Mouse (Mus musculus): ENCODE results near the gene Nrxn2. TPM values are rescaled to one million over a fixed set of nuclear protein-coding genes. Genes with fewer than 3 reads are reported as not detected.

The Nrxn2 gene
- polyA plus RNA-seq, 1 experiment from 2014 or later = 0.66 TPM

DNA sequence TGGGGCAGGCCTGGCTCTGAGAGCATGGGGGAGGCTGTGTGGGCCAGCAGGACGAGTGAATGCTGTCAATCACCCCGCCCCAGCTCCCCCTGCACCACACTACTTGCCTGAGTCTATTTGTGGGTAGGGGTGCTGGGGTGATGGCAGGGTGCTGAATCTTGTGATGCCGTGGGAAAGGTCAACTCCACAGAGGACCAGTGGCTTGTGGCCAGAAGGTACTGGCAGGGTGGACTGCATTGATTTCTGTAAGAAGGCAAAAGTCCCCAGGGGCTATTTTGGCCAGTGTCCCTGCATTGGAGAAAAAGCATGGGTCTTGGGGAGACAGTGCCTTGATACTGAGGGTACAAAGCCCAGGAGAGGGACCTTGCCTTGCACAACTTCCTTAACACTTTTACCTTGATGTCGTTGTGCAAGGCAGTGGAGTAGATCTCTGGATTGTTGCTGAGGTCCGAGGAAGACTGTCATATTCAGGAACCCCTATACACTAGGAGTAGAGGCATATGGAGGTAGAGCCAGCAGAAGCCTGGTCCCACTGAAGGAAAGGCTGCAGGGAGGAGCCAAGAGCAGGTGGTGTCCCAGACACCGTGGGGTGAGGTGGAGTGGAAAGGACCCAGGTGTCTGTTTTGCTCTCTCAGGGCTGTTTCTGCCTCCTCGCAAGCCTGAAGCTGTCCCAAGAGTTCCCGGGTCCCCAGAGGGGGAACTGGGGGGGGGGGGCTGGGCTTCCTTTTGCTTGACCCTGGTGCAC is 5.8 kb downstream of the Nrxn2 start:
- Histone ChIP-seq H3K9me3 (ENCODE audit: control insufficient read depth, low read length) (no peaks in the 10 kb centered on the region), H3K4me3 (ENCODE audit: control insufficient read depth in 1 of 2, insufficient read depth in 1 of 2, low read depth in 1 of 2, low read length in 2 of 2) (no peak overlapping the region), H3K27me3 (ENCODE audit: control insufficient read depth, insufficient read depth, low read length) (peaks cover 100% of the 10 kb centered on the region), H3K27ac (replicated peaks in 1 of 2; ENCODE audit: control insufficient read depth in 1 of 2, insufficient read depth in 1 of 2, low read depth in 2 of 2, low read length in 2 of 2) (no peak overlapping the region), H3K36me3 (ENCODE audit: control insufficient read depth, insufficient read depth, low read length) (no peaks in the 10 kb centered on the region), H3K4me1 (ENCODE audit: control insufficient read depth in 2 of 2, insufficient read depth in 2 of 2, low read length in 2 of 2) (peaks cover 0 to 15% of the 10 kb centered on the region in 2 experiments; a peak in 3 of 4 replicates), H3K9ac (ENCODE audit: low read length) (no peak overlapping the region), H3K4me2 (ENCODE audit: low read length) (no peak overlapping the region)
- WGBS = 53% methylated on average over 8 of the region's 8 CpGs
- ATAC-seq (ENCODE audit: insufficient number of reproducible peaks, insufficient read depth, low FRiP score, low read depth) = no peak

- Histone ChIP-seq H3K9me3 (ENCODE audit: control insufficient read depth, low read length) (no peaks in the 10 kb centered on the region), H3K36me3 (ENCODE audit: control insufficient read depth, insufficient read depth, low read length) (no peaks in the 10 kb centered on the region), H3K9ac (ENCODE audit: low read length) (no peak overlapping the region), H3K4me3 (ENCODE audit: control insufficient read depth in 1 of 2, insufficient read depth in 1 of 2, low read depth in 1 of 2, low read length in 2 of 2) (no peak overlapping the region), H3K27ac (replicated peaks in 1 of 2; ENCODE audit: control insufficient read depth in 1 of 2, insufficient read depth in 1 of 2, low read depth in 2 of 2, low read length in 2 of 2) (no peak overlapping the region), H3K4me2 (ENCODE audit: low read length) (no peak overlapping the region), H3K4me1 (ENCODE audit: control insufficient read depth in 2 of 2, insufficient read depth in 2 of 2, low read length in 2 of 2) (peaks cover 0 to 15% of the 10 kb centered on the region in 2 experiments; a peak in 3 of 4 replicates), H3K27me3 (ENCODE audit: control insufficient read depth, insufficient read depth, low read length) (peaks cover 100% of the 10 kb centered on the region)
- no peak for ATAC-seq (ENCODE audit: insufficient number of reproducible peaks, insufficient read depth, low FRiP score, low read depth)
- WGBS = 47% methylated on average over 5 of the region's 5 CpGs
These were observed 7.1 kb downstream of the Nrxn2 start for GRCm38 (mm10) chr19:6425595-6425994.

- no peak overlapping the region for H3K27ac ChIP-seq (replicated peaks in 1 of 2; ENCODE audit: control insufficient read depth in 1 of 2, insufficient read depth in 1 of 2, low read depth in 2 of 2, low read length in 2 of 2)
- no peaks in the 10 kb centered on the region for H3K9me3 ChIP-seq (ENCODE audit: control insufficient read depth, low read length)
- no peak overlapping the region for H3K9ac ChIP-seq (ENCODE audit: low read length)
- H3K4me1 ChIP-seq (ENCODE audit: control insufficient read depth in 2 of 2, insufficient read depth in 2 of 2, low read length in 2 of 2) = peaks cover 0 to 15% of the 10 kb centered on the region in 2 experiments; a peak in 3 of 4 replicates
- H3K4me2 ChIP-seq (ENCODE audit: low read length) = no peak overlapping the region
- no peaks in the 10 kb centered on the region for H3K36me3 ChIP-seq (ENCODE audit: control insufficient read depth, insufficient read depth, low read length)
- ATAC-seq (ENCODE audit: insufficient number of reproducible peaks, insufficient read depth, low FRiP score, low read depth) = no peak
- WGBS = 23% methylated on average over 13 of the region's 13 CpGs
- peaks cover 96% of the 10 kb centered on the region for H3K27me3 ChIP-seq (ENCODE audit: control insufficient read depth, insufficient read depth, low read length)
- no peak overlapping the region for H3K4me3 ChIP-seq (ENCODE audit: control insufficient read depth in 1 of 2, insufficient read depth in 1 of 2, low read depth in 1 of 2, low read length in 2 of 2)
These were observed 8.4 kb downstream of the Nrxn2 start for GRCm38 (mm10) chr19:6426703-6427500.

- Histone ChIP-seq H3K27me3 (ENCODE audit: control insufficient read depth, insufficient read depth, low read length) (peaks cover 87% of the 10 kb centered on the region), H3K27ac (replicated peaks in 1 of 2; ENCODE audit: control insufficient read depth in 1 of 2, insufficient read depth in 1 of 2, low read depth in 2 of 2, low read length in 2 of 2) (no peak overlapping the region), H3K4me3 (ENCODE audit: control insufficient read depth in 1 of 2, insufficient read depth in 1 of 2, low read depth in 1 of 2, low read length in 2 of 2) (peak overlapping the region; percentile 9 to 21; a peak in 3 of 4 replicates), H3K9ac (ENCODE audit: low read length) (no peak overlapping the region), H3K4me1 (ENCODE audit: control insufficient read depth in 2 of 2, insufficient read depth in 2 of 2, low read length in 2 of 2) (peaks cover 0 to 15% of the 10 kb centered on the region in 2 experiments; a peak in 3 of 4 replicates), H3K4me2 (ENCODE audit: low read length) (peak overlapping the region; percentile 55), H3K36me3 (ENCODE audit: control insufficient read depth, insufficient read depth, low read length) (no peaks in the 10 kb centered on the region), H3K9me3 (ENCODE audit: control insufficient read depth, low read length) (no peaks in the 10 kb centered on the region)
- no peak for ATAC-seq (ENCODE audit: insufficient number of reproducible peaks, insufficient read depth, low FRiP score, low read depth)
- 1% methylated on average over 88 of the region's 94 CpGs for whole genome bisulfite sequencing
These were observed 9.3 kb downstream of the Nrxn2 start for GRCm38 (mm10) chr19:6427653-6428434.

GRCm38 (mm10) chr19:6428501-6429200 is 10.1 kb downstream of the Nrxn2 start:
- Histone ChIP-seq H3K4me1 (ENCODE audit: control insufficient read depth in 2 of 2, insufficient read depth in 2 of 2, low read length in 2 of 2) (peaks cover 0 to 15% of the 10 kb centered on the region in 2 experiments; a peak in 3 of 4 replicates), H3K9ac (ENCODE audit: low read length) (no peak overlapping the region), H3K27me3 (ENCODE audit: control insufficient read depth, insufficient read depth, low read length) (peaks cover 79% of the 10 kb centered on the region), H3K36me3 (ENCODE audit: control insufficient read depth, insufficient read depth, low read length) (no peaks in the 10 kb centered on the region), H3K4me2 (ENCODE audit: low read length) (peak overlapping the region; percentile 55), H3K27ac (replicated peaks in 1 of 2; ENCODE audit: control insufficient read depth in 1 of 2, insufficient read depth in 1 of 2, low read depth in 2 of 2, low read length in 2 of 2) (no peak overlapping the region), H3K4me3 (ENCODE audit: control insufficient read depth in 1 of 2, insufficient read depth in 1 of 2, low read depth in 1 of 2, low read length in 2 of 2) (peak overlapping the region; percentile 9 to 21; a peak in 3 of 4 replicates), H3K9me3 (ENCODE audit: control insufficient read depth, low read length) (no peaks in the 10 kb centered on the region)
- under 1% methylated on average over 60 of the region's 60 CpGs for WGBS
- ATAC-seq (ENCODE audit: insufficient number of reproducible peaks, insufficient read depth, low FRiP score, low read depth) = no peak

DNA sequence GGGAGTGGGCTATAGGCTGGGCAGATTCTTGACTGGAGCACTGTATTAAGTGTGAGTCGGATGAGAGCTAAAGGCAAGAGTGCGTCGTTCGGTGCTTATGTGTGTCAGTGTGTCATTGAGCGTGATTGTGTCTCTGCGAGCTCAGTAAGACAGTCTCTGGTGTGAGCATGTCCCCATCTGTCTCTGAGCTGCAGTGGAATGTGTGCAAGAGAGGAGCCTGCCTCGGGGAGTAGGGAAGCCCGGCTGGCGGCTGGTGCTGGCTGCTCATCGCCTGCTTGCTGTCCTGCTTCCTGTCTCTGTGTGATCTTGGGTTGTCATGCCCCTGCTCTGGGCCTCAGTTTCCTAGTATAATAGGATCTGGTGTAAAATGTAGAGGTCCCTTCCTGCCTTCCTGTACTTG is 24.5 kb downstream of the Nrxn2 start:
- Histone ChIP-seq H3K9me3 (ENCODE audit: control insufficient read depth, low read length) (no peaks in the 10 kb centered on the region), H3K36me3 (ENCODE audit: control insufficient read depth, insufficient read depth, low read length) (no peaks in the 10 kb centered on the region), H3K9ac (ENCODE audit: low read length) (no peak overlapping the region), H3K4me3 (ENCODE audit: control insufficient read depth in 1 of 2, insufficient read depth in 1 of 2, low read depth in 1 of 2, low read length in 2 of 2) (no peak overlapping the region), H3K4me1 (ENCODE audit: control insufficient read depth in 2 of 2, insufficient read depth in 2 of 2, low read length in 2 of 2) (no peaks in the 10 kb centered on the region; a peak in 1 of 4 replicates), H3K27ac (replicated peaks in 1 of 2; ENCODE audit: control insufficient read depth in 1 of 2, insufficient read depth in 1 of 2, low read depth in 2 of 2, low read length in 2 of 2) (no peak overlapping the region), H3K27me3 (ENCODE audit: control insufficient read depth, insufficient read depth, low read length) (peaks cover 37% of the 10 kb centered on the region), H3K4me2 (ENCODE audit: low read length) (no peak overlapping the region)
- ATAC-seq (ENCODE audit: insufficient number of reproducible peaks, insufficient read depth, low FRiP score, low read depth) = no peak
- 49% methylated on average over 10 of the region's 10 CpGs for WGBS
